Mouse (Mus musculus) lung, postnatal 0 days (tissue): ENCODE measurements around the gene Shd.

Experiments
- CTCF ChIP-seq: IDR thresholded peaks from 2 replicates; pipeline ENCODE4 v1.5.1; 2016; ENCODE audit warnings: antibody characterized with exemption, mild to moderate bottlenecking
- EP300 ChIP-seq: IDR thresholded peaks from 2 replicates; pipeline ENCODE4 v1.6.1; 2016; ENCODE audit warnings: antibody characterized with exemption, mild to moderate bottlenecking, control low read depth

DNA sequence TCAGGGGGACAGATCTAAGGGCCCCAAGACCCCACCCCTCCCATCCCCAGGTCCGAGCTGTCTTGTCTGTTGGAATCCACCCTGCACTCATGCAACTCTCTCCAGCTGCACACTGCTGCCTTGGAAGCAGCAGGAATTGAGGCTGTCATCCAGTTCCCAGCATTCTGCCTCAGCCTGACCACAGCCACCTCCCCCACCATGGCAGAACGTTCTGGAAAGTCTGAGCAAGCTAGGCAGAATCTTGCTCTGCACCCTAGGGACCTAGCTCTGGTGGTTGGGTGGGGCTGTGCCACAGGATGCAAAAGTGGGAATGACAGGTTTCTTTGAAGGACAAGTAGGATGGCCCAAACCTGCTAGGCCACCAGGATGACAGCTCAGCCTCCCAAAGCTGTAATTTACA lies 54.2 kb downstream of the Shd start:
- TF ChIP-seq CTCF (no peak), EP300 (no peak)
